Mouse (Mus musculus) layer of hippocampus, adult 8-10 months (tissue): ENCODE measurements around the gene Sh3tc1. TPM values are rescaled to one million over a fixed set of nuclear protein-coding genes. Genes with fewer than 3 reads are reported as not detected.

ENCODE experiments used
- DNase-seq, 2 experiments: peaks; one replicate each; pipeline ENCODE4 v3.0.0; 2022; ENCODE audit warnings: low spot score in 2 of 2
- total RNA-seq, 4 experiments: library from RNA; stranded (reverse); gene quantifications; 2 replicates each; pipeline ENCODE4 v1.2.4; 2022

The Sh3tc1 gene
- total RNA-seq, 4 experiments from 2014 or later, result 1.9 to 3.8 (median 3.1) TPM

DNA sequence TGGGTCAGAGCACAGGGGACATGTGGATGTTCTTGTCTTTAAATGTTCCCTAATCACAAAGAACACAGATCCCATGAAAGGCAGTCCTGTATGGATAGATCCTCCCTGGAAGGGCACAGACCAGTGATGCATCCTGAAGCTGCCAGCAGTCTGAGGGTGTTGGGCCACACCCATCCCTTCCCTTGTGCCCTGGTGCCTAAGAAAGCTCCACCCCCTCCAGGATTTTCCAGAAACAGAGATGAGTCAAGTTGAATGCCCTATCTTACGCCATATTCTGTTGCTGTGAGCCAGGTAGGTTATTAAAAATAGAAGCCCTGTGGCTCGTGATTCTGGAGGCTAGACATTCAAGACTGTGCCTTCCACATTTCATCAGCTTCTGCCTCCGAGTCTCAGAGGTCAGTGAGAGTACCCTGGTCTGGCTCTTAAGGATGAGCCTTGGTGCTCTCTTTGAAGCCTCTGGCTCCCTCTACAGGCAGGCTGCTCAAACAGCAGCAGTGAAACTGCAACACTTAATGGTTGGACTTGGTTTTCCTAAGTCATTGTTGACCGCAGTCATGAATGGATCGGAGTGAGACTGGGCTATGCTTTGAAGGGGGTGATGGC is 15.4 kb upstream of the Sh3tc1 start:
- DNase-seq, result peak in 1 of 2 experiments; percentile 66

DNA sequence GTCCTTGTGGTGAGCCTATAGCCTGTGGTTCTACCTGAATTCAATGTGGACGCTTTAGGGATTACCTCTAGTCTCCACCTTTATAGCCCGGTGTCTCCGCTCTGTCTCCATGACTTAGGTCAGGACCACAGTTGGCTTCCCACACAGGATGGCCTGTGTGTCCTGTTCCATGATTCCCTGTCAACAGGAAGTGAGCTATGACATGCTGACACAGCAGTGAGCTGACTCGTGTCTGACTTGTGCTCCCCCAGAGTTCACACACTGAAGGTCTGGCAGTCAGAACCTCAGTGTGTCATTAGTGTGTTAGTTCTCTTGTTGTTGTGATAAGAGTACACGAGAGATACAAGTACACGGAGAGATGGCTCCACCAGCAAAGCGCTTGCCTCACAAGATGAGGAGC is 11.2 kb upstream of the Sh3tc1 start:
- DNase-seq, result no peak

DNA sequence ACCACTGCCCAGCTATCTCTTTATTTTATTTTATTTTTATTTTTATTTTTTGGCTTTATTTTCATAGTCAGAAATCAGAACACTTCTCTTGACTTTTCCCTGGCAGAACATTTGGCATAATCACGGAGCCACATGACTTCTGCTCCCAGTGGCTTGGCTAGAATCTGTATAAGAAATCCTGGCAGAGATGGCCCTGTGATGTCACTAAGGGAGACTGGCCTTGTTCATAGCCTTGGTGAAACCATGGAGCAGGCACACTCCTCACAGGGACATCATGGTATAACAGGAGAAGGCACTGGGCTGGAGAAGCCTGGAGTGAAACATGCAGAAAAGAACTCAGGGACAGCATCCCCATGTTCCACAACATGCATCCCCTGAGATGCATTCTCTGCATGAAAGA is 10.2 kb upstream of the Sh3tc1 start:
- no peak for DNase-seq

DNA sequence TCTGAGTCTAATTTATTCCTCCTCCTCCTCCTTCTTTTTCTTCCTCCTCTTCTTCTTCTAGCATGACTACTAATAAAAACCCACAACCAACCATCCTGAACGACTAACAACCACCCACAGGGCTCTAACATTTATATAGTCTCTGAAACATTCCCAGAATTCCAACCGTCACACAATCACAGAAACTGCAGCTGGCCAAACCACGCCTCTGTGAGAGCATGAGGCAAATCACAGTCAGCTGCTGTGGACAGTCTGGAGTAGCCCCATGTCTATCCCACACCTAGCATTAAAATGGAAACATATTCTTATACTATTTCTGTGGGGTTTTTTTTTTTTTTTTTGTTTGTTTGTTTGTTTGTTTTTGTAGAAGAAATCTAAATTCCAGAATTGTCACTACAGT is 9.6 kb upstream of the Sh3tc1 start:
- DNase-seq, result no peak

DNA sequence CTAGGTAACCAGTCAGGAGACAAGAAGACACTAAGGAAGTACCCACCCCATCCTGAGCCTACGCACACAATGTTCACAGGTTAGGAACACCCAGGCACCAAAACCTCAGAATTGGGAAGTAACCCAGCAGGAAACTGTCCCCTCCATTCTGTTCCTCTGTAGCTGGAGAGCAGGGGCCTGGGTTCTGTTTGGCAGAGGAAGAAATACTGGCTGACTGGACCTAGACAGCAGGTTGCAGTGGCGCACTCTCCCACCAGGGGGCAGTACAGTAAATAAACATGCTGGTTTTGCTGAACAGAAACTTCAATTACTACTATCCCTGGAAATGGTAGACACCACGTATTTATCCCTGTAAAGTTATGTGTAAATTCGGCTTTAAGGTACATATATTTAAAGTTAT is 7.1 kb upstream of the Sh3tc1 start:
- DNase-seq, result peak in 1 of 2 experiments; percentile 80

DNA sequence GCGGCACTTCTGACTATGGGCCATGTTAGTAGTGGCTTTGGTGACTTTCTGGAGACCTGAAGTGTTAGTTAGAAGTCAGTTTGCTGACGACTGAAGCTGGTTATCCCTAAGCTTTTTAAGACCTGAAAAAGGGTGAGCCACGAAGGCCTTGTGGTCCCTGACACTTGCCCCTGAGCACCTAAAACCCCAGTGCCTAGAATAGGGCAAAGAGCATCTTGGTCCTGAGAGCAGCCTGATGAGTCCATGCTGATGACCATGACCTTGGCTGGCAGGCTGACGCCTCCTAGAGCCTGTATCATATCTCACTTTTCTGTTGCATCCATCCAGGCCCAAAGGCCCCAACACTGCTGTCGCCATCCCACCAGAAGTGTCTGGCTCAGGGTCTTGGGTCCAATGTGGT is 5.6 kb upstream of the Sh3tc1 start:
- DNase-seq, result no peak

DNA sequence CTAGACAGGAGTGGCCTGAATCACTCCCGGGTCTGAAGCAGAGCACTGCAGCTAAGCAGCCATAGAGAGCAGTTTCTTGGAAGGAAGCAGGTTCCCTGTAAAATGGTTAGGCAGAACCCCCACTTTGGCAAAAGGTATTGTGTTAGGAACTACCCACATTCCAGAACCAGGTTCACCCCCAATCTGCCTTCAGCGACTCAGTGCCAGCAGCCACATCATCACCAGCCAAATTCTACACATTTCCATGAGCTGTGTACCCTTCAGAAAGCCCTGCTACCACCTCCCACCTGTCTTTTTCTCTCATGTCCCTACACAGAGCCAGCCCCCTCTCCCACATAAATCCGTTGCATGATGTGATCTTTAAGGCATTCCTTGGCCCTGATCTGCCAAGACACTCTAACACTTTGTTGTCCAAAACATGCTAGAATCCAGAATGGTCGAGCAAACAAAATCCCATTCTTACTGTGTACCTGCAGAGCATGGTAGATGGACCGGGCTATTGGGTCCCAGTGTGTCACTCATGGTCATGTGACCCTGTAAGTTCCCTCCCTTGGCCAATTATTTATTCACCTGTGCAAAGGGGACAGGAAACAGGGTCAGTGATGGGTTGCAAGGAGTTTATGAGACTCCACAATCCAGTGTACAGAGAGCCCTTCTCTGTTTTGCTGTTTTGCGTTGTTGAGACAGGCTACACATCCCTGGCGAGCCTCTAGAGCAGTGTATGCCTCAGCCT is 4.4 kb upstream of the Sh3tc1 start:
- peak in 1 of 2 experiments; percentile 30 for DNase-seq

DNA sequence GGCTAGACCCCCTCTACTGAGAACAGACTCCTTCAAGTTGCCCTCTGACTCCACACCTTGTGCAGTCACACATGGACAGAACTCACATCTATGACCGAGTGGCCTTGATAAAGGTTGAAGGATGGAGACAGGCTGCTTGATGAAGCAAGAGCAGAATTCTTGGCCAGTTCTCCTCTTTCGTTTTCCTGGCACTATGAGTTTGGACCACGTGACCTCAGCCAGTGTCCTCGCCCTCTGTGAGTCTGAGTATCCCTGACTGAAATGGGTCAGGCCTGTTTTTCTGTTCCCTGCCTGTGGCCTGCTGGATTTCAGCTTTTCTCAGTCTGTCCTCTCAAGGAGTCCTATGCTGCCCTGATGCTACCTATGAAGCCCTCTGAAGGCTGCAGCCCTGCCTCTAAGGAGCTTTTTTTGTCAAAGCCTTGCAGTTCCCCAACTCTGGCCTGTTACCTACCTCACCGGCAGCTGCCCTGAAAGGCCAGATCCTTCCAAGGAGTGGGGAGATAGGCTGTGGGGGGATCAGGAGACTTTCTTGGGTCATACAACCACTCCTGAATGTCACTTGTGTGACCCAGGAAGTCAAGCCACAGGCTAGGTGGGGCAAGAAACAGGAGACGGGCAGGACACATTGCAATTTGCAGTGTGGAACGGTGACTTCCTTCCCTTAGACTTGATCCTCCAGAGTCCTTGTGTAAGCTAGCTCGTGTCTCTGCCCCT is 3.6 kb upstream of the Sh3tc1 start:
- no peak for DNase-seq

DNA sequence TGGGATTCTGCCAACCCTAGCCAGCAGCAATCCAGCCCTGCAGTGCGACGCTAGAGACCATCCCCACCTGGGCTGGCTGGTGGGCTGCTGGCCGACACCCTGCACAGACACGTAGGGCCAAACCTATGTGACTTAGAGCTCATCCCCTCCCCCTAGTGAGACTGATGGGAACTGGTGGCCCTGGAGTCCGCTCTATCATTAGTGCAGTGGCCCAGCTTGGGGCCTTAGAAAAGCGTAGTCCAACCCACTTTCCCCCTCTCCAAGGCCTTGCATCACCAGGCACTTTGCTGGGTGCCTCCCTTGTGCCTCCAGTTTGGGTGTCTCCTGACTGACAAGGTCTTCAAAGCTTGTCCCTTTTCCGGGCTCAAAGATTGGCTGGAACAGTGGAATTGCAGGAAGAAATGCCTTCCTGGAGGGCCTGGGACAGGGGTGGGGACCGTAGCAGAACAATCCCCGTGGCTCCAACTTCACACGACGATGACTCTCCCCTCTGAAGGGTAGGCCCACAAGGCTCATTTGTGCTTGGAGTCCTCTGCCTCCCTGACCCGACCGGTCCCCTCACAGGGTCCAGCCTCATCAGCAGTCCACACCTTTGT is 1.5 kb upstream of the Sh3tc1 start:
- no peak for DNase-seq

DNA sequence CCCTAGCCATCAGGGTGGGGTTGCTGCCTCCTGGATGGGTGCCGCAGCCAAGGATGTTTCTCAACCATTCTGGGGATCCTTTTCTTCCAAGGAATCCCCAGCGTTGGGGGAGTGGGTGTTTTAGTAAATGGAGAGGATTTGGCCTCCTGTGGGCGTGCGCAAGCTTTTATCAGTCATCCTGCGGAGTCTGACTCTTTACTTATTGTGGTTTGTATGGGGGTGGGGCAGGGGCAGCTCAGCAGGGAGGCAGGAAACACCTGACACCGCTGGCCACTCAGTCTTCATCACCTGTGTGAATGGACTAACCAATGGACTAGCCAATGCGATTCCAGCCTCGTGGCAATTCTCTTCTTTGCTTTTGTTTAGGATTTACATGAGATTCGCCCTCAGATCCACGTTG is 929 bp upstream of the Sh3tc1 start:
- DNase-seq, result no peak

DNA sequence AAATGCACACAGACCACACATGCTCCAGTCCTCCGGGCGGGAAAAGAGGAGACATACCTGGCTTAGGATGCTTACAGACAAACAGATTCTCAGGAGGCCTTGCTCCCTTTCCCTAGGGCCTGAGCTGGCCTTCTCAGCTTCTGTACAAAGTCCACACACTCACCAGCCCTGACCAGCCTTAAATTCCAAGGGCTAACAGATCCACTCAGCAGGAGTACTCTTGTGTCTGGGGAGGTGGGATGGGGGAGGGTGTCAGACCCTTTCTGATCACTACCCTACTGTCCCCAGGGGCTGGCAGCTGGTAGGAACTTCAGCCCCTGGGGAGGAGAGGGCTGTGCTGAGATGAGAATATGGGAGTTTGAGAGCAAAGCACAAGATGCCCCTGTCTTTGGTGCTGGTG is 782 bp downstream of the Sh3tc1 start:
- no peak for DNase-seq

DNA sequence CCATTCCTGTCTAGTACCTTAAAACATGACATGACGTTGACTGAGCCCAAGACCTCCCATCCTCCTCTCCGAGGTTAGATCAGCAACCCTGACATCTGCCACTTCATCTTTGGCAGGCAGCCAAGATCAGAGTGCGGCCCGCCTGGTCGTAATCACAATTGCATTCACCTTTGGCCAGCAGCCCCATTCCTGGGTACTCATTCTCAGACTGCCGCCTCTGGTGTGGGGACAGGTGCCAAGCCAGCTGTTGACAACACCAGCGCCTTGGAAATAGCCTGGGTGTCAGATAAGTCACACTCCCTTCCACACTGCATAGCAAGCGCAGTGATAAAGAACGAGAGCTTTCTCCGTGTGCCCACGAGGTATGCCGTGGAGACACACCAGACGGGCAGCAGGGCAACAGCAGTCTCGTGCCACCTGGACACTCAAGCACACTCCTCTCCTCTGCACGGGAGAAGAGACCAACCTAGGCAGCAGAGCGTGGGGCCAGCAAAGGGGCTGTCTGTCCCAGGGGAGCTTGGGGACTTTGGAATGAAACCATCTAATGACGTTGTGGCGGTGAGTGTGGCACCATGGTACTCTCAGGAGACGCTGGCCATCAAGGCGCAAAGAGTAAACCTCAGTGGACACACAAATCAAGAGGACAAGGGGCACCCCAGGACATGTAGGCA is 2.4 kb downstream of the Sh3tc1 start:
- DNase-seq, result no peak

DNA sequence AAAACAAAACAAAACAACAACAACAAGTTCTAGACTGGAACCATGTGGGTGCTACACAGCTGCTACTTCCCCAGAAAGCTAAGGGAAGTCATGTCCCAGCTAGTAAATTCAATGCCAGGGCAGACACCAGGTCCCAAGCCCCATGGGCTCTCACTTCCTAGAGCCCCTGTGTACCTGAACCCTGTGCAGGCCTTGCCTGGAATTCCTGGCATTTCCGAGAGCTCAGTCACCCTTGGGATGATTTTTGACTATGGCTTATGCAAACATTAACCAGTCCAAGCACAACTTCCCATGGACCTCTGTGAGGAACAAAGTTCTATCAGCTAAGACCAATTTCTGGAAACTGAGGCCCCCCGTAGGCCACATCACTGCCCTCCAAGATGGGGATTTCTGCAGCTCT is 6.3 kb downstream of the Sh3tc1 start:
- DNase-seq, result no peak

DNA sequence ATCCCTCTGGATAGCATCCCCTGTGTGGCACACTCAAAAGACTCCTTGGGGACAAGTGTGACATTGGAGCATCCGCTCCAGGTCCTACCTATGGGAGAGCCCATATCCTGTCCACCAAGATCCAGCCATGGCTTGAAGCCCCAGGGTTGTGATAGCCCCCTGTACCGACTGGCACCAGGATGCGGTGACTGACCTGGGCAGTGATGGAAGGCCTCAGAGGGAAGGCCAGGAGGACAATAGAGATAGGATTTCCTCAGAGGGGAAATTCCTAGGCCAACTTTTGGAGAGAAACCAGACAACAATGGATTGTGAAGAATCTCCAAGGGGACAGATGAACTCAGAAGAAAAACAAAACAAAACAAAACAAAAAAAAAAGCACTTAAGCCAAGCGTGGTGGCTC is 8.8 kb downstream of the Sh3tc1 start:
- no peak for DNase-seq

DNA sequence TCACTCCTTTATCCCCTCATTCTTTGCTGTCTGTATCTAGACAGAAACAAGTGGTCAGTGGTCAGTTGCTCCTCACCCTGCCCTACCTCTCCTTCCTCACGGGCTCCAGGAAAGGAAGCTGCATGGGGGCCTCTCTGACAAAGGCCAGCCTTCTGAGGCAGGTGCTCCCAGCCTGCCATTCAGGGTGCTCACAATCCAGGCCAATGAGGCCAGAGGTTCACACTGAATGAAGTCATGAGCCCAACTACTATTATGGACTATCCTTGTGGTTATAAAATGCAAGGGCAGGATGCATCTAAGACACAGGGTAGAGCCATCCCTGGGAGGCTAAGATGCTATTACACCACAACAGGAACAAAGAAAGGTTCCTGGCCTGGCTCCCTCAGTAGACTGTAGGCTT is 9.2 kb downstream of the Sh3tc1 start:
- no peak for DNase-seq

DNA sequence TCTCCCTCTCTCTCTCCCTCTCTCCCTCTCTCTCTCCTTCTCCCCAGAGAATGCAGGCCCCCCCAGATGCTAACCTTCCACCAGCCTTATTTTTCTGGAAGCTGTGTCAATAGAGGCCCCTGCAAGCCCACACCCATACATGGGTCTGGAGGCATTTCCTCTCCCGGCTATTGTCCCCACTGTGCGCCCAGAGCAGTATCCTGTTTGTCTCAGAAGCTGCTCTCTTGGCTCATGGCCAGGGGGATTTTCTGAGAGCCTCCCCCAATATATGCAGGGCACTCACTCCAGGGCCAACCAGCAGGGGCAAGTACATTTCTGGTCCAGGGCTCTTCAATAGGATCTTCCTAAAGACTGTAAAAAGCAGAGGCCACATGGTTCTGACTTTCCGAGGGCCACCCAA is 9.9 kb downstream of the Sh3tc1 start:
- DNase-seq, result no peak

DNA sequence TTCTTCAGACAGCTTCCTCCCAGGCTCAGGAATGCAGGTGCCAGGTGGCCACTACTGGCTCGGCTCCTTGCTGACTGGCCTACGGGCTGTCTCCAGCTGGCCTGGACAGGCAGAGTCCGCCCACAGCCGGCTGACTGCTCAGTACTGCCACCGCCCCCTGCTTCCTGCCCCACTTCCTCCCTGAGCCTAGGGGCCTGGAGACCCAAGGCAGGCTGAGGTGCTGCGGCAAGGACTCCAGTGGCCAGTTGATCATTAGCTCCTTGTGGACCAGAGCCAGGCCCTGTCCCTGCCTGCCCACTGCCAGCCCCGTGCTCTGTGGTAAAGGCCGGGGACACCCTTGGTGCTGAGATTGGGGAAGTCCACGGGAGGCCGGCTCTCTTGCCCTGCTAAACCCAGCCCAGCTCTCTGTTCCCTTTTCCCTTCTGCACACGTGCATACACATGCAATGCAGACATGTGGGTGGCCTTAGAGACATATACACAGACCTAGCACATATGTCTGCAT is 10.8 kb downstream of the Sh3tc1 start:
- peak; percentile 25 to 37 for DNase-seq

DNA sequence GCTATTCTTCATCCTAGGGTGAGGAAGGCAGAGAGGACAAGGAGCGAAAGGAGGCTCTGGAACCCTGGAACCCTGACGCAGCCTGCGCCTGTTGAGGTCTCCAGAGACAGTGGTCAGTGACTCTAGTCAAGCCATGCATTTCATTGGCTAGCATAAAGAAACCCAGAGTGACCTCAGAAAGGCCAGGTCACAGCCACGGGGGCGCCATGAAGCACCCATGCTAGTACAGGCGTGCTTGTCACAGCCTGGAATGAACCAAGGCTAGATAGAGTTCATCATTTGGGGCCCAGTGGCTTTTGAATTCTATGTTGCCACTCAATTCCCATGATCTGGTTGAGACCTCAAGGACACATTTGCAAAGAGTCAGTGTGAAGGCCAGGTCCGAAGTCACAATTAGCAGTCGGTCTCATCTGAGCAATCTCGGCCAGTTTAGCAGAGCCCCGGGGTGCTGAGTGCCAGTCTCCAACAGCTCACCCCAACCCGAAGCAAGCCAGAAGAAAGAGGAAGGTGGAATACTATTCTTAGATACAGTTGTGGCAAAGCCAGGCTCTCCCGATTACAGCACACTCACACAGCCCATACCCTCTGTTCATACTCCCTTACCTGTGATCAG is 11.3 kb downstream of the Sh3tc1 start:
- no peak for DNase-seq

DNA sequence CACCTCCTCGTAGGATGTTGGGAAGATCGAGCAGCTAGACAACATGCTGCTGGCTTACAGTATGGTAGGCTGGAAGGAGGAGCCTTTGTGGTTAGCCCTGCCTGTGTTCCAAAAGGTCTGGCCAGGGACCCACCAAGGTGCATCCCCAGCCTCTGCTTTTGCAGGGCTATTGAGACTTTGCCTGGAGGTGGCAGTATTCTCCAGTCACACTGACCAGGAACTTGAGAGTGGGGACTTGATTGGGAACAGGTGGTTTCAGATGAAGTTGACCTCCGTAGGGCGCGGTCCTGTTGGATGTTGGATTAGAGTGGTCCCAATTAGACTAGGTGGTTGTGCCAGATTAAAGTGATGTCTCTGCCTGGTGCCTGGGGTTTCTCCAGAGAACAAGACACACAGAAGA is 12.3 kb downstream of the Sh3tc1 start:
- DNase-seq, result no peak

DNA sequence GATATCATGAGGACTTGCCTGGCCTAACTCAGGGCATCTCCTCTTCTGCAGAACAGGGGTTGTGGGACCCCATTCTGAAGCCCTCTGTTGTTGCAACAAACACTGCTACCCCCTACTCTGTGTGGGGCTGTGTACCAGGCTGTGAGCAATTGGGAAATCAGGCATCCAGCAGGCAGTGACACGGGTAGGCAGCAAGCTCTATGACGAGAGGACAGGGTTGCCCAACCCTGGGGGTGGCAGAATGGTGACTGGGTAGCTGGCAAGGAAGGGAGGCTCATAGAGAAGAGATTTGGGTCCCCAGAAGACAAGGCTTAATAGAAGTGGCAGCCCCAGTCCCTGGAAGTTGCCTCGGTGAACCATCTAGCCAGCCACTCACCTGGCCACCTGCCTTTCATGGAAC is 13.9 kb downstream of the Sh3tc1 start:
- no peak for DNase-seq

DNA sequence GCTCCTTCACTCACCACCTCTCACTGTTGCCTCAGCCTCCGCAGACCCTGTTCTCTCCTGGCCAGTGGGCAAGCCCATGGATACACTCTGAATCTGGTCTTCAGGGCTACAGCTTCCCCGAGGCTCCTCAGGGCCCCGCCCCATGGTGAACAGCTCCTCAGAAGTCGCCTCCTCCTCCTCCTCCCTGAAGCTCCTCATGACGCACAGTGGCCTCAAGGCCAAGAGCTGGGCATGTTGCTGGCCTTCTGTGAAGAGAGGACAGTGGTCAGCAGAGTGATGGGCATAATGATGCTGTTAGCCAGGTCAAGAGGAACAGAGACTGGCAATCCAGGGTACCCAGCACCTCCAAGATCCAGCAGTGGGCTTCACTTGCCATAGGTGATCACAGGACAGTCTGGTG is 15.9 kb downstream of the Sh3tc1 start:
- DNase-seq, result no peak
